Mouse (Mus musculus) liver, adult (tissue): ENCODE data around the gene Pax5.

Experiments used
- GATA4 ChIP-seq: IDR thresholded peaks from 2 replicates; pipeline ENCODE4 v1.6.1; 2014; ENCODE audit warnings: mild to moderate bottlenecking, low read length; ENCODE audit not compliant: insufficient replicate concordance

The Pax5 gene

DNA sequence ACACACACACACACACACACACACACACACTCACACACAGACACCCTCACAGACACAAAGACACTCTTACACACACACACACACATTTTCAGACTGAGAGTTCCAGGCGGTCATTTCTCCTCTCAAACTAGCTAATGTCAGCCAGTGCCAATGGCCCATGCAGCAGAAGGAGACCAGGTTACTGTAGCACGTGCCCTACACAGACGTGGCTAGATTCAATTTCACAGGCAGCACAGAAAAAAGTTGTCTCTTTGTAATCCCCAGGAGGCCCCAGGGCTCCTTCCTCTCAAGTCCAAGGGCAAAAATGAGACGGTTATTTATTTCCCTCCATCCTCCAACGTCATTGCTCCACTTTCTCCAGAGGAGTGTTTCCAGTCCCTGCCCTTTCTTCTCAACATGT is 31.6 kb downstream of the Pax5 start:
- no peak for TF ChIP-seq GATA4

DNA sequence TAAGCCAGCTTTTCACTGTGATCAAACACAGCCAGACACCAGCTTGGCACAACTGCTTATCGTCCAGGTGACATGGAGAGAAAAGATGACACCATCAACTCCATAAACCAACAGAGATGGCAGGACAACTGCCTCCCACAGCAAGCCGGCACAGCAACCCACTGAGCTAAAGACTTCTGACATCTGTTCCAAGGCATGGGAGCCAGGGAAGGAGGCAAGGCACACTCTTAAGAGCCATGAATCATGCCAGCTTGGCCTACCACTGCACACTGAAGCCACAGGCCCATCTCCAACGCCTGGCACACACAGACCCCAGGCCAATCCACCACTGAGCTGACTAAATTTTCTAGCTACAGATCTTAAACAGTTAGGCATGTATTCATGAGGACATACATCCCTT is 32.3 kb downstream of the Pax5 start:
- TF ChIP-seq GATA4, result no peak

DNA sequence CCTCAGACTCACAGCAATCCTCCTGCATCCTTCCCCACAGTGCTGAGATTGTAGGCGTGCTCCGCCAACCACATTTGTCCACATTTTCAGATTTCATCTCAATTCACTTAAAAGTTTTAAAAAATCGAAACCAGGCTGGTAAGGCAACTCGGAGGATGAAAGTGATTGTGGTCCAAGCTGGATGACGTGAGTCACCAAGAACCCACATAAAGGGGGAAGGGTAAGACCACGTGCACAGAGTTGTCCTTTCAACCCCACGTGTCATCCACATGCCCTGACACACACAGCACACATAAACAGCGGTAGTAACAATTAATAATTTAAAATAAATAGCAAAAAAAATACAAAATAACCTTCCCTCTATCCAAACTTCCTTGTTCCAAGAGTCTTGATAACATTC is 35.3 kb downstream of the Pax5 start:
- TF ChIP-seq GATA4, result no peak

DNA sequence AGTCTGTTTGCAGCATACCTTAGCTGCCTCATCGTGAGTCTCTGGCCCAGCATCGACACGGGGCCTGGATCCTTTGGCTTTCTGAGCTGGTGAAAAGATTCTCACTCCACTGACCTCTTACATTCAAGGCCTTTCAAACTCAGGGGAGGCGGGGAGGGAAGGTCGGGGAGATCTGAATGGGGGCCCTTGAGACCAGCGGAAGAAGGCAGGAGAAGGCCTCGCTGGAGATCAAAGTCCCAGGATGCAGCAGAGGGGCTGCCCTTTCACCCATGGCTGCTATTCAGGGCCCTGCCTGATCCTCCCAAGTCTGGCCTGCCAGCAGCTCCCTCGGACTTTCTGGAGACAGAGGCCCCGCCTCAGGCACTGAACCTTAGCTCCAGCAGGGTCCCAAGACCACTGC is 36.6 kb downstream of the Pax5 start:
- TF ChIP-seq GATA4, result no peak

DNA sequence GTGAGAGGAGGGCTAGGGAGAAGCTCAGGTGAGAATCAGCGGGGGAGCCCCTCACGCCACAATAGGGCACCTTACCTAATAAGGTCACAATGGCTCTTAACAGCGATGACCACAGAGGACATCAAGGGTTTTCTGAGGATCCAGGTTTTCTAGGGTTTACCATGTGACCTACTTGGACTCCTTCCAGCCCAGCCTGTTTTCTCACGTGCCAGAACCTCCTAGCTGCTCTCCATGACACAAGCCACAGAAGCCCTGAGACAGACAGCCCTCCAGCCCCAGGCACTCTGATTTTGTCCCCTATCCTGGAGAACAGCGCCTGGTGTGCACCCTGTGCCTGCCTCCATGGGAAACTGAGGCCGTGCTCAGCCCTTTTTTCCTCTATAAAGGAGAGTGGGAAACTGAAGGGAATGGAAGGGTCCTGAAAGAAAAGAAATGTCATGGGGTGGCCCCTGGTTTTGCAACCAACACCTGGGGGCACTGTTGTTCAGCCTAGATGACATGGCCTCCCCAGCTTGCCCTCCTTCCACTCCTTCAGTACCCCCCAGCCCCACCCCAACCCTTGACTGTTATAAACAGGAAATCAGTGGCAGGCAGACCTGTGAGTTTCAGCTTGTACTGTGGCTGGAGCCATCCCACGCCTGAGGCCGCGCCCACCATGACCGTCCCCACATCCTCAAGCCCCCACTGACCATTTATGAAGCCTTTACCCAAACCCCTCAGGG is 37.9 kb downstream of the Pax5 start:
- TF ChIP-seq GATA4, result no peak

DNA sequence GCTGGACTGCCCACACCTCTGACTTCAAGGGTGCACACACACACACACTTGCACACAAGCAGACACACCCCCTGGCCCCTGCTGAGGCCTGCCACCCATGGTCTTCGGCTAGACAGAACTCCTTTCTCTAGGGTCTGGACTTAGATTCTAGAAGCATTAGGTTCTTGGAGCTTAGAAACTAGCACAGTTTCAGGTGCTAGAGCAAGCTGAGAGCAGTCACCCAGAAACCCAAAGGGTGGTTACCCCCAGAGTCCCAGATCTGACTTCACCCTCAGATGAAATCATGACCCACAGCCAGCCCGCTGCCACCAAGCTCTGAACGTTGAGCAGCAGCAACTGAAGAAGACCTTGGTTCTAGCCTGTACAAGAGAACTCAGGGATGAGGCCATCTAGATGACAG is 38.8 kb downstream of the Pax5 start:
- no peak for TF ChIP-seq GATA4

DNA sequence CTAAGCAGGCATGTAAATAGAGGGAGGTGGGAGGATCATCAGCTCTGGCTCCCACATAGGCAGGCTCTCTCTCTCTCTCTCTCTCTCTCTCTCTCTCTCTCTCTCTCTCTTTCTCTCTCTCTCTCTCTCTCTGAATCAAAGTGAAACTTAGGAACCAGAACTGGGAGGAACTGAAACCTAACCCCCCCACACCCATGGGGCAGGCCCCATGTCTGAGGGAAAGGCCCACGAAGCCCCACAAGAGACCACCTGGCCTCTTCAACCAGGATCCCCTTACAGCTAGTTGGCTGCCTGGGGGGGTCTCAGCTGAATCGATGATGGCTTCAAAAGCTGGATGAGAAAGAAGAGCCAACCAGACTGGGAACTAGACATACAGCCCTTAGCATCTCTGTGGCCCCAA is 39.3 kb downstream of the Pax5 start:
- no peak for TF ChIP-seq GATA4

DNA sequence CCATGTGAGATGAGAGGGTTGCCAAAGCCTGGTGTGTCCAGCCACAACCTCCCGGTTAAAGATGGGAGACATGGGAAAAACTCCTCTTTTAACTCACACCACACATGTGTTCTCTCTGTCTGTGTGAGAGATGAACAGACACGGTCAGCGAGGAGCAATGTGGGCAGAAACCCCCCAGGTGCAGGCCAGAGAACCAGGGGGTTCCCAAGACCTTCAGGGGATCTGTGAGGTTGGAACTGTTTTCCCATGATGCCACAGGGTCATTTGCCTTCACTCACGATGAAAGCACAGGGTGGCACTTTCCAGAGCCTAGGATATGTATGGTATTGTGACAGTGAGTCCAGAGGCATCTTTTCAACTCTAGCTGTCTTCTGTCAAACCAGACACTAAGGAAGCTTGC is 39.9 kb downstream of the Pax5 start:
- TF ChIP-seq GATA4, result no peak

DNA sequence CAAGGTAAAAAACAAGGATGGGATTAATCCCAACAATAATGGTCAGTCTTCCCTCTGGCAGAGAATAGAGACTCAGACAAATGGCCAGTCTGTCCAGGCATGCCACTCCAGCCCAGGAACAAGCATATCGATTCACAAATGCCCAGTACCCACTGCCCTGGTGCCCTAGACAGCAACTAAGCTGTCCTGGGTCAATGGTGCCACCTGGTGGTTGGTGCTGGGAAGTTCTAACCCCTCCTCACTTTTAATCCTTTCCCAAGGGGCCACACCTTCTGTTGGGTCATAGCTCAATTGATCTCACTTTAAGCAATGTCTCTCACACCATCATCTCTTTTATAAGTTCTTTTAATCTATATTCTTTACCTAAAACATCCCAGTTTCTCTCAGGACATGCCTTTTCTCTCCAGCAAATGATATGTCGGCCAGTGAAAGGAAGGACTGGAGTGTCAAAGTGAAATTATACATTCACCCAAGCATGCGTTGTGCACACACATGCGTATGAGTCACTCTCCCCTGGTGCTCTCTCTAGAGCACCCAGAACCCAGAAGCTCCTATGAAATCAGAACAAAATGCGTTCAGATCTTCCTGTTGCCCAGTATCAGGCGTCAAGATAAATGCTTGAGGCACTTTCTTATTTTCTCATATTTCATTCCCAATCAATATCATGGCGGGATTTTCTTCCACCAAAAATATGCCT is 40.7 kb downstream of the Pax5 start:
- TF ChIP-seq GATA4, result no peak

DNA sequence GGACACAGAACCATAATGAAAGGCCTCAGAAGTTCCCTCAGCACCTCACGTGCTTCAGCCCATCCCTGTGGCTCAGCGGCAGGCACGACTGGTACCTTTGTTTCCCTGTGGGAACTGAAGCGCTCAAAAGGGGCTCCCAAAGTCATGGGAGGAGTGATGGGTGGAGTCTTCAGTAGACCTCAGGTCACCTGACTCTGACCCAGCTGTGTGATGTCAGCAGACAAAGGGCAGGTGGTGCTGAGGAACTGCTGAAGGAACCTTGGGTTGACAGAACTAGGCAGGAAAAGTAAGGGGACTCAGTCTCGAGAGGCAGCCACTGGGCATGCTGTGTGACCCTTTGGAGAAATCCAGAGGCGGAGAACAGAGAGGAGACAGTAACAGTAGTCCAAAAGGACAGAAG is 41.7 kb downstream of the Pax5 start:
- TF ChIP-seq GATA4, result no peak

DNA sequence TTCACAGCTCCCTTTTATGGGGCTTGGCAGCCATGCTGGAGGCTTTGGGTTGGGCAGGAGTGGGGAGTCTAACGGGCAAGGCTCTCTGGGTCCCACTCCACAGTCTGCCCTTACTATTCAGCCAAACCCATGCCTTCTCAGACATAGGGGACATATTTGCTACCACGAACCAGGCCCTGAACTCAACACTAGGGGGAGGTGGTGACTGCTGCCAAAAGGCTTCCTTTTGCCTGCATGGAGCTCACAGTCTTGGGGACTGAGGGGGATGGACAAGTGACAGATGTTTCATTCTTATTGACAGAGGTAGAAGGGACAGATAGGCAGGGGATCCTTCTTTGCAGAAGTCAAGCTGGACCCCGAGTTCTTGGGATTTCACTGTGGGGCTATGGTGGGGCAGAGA is 42.1 kb downstream of the Pax5 start:
- no peak for TF ChIP-seq GATA4

DNA sequence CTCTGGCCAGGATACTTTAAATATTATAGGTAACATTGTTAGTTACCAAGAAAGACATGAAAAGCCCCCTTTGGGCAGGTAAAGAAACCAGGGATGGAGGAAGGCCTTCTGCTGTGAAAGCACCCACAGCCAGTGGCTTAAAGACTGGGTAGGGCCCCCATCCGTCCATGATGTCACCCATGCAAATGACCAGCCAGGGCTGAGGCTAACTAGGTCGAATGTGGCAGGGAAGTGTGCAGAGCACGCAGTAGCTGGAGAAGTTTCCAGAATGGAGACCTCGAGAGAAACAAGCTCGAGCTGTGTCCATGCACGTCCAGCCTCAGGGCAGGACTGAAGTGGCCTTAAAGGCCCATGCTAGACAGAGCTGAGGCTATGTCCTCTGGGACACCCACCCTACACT is 42.9 kb downstream of the Pax5 start:
- no peak for TF ChIP-seq GATA4

DNA sequence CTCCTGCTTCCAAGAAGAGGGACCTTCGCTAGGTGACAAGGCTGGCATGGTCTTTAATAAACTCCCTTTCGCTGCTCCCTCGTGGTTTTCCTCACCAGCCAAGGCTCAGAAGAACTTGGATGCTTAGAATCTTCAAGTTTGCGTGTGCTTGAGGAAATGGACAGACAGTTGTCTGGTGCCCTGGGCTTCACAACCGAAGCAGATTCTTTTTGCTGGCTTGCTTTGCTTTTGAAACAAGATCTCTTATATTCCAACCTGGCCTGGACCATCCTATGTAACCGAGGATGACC is 45.6 kb downstream of the Pax5 start:
- no peak for TF ChIP-seq GATA4

DNA sequence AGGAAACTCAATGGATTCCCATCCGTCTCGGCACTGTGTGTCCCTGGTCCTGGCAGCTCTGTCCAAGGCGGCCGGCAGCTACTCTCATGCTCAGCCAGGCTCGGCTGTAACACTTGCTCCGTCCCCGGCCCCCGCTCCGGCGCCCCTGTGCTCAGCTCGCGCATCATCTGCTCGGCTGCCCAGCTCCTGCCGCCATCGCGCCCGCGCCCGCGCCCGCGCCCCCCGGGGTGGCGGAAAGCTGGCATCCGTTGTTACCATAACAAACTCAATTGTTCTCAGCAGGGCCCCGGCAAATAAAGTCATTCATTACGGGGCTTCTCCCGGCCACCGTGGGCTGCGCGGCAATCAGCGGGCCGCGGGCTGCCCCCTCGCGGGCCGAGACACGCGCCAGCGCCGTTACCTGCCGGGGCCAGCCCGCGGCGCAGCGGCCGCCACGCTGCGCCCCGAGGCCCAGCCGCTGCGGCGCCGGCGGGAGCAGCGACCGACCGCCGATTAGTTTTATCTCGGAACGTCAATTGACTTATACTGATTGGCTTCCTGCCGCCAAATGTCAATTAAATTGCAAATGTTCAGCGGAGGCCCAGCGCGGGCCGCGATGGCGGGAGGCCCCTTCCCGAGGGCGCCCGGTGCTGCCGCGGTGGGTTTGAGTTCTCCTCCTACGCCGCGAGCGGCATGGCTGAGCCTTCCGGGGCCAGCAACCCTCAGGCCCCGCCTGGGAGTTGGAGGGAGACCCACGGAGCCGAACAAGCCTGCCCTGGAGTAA is 46.1 kb downstream of the Pax5 start:
- TF ChIP-seq GATA4, result no peak

DNA sequence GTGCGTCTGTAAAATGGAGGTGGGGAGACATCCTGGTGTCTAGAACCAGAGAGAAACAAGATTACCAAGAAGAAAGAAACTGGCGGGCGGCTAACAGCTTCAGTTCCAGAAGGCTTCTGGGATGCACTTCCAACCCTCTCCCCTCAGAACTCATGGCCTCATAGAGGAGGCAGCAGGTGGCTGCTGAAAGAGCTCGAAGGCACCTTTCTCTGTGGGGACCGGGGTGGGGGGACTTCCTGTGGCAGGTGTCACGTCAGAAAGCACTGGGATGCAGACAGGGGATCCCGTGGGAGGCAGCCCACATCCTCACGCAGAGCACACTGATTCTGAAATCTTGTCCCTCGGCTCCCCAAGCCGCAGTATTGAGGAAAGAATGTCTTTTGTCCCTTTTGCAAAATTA is 46.8 kb downstream of the Pax5 start:
- no peak for TF ChIP-seq GATA4

DNA sequence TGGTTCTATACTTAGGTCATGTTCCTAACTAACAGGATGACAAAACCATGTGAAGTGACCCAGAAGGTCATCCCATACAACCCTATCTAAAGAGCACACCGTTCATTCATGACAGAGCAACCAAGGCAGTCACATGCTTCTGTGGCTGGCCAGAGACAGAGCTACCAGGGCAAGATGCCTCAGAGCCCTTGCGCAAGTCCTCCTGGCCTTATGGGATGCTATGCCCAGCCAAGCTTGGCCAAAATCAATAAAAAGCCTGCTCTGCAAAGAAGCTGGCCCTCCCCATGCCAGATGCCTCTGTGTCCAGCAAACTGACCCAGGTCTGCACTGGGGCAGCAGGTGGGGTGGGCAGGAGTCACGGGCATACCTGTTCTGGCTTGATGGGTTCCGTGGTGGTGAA is 65.1 kb downstream of the Pax5 start:
- no peak for TF ChIP-seq GATA4
